Mouse (Mus musculus): ENCODE results near the gene A930017K11Rik.

DNA sequence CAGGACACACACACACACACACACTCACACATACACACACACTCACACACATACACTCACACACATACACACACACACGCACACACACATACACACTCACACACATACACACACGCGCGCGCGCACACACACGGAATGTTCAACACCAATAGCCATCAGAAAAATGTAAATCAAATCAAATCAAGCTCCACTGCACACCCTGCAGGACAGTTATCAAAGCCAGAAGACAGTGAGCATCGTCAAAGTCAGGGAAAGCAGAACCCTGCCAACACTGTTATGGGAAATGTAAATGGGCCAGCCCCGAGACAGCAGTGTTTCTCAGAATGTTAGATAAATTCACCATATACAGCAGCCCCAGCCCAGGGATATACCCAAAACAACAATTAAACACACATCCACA lies 18.1 kb upstream of the A930017K11Rik start:
- peak in 1 of 2 experiments; percentile 22; a peak in 2 of 4 replicates for TF ChIP-seq CTCF (conservative IDR thresholded peaks at IDR 0.05 in 1 of 2, IDR thresholded peaks at IDR 0.05 in 1 of 2; ENCODE audit: low read depth in 2 of 2, low read length in 2 of 2)
- no peak for TF ChIP-seq JUN (IDR thresholded peaks at IDR 0.05; ENCODE audit: insufficient read depth, low read depth, low read length)
- no peak for TF ChIP-seq POLR2A (IDR thresholded peaks at IDR 0.05; ENCODE audit: low read depth, low read length)

Data from CH12.LX (cell line).